7 mouse cellular contexts compared by ENCODE assay signal in genomic region chr12:8912860-8913685, GRCm38 (mm10). TPM values are rescaled to one million over a fixed set of nuclear protein-coding genes. Genes with fewer than 3 reads are reported as not detected.
A peak's percentile ranks its signal among the peaks of the same experiment; 100 is the strongest.
DNase-seq lines count a peak whose midpoint lies in the region; ATAC-seq and TF ChIP-seq lines count a peak whose summit lies in the region.

No protein-coding gene starts in this region.

- H3K36me3 ChIP-seq in hindbrain, postnatal 0 days (ENCODE audit: insufficient read depth, low read length) = no peaks in the 10 kb centered on the region
- H3K36me3 ChIP-seq in liver, postnatal 0 days (replicated peaks; ENCODE audit: insufficient read depth, low read length) = no peaks in the 10 kb centered on the region
- H3K36me3 ChIP-seq in testis, adult 2 months (ENCODE audit: control insufficient read depth, insufficient read depth, low read length) = no peaks in the 10 kb centered on the region

- ATAC-seq in Patski = peak; percentile 6
- peak; percentile 81 for ATAC-seq in hindbrain, postnatal 0 days
- peak; percentile 76 for ATAC-seq in liver, postnatal 0 days

- H3K4me2 ChIP-seq in hindbrain, postnatal 0 days (ENCODE audit: low read depth, low read length) = peak overlapping the region; percentile 33; the same call in 1 of the 2 replicates
- H3K4me2 ChIP-seq in liver, postnatal 0 days (ENCODE audit: low read depth, low read length) = no peak overlapping the region

- H3K27me3 ChIP-seq in Patski = no peaks in the 10 kb centered on the region
- H3K27me3 ChIP-seq in hindbrain, postnatal 0 days (ENCODE audit: insufficient read depth, low read length) = no peaks in the 10 kb centered on the region
- no peaks in the 10 kb centered on the region for H3K27me3 ChIP-seq in liver, postnatal 0 days (ENCODE audit: insufficient read depth, low read length)
- no peaks in the 10 kb centered on the region for H3K27me3 ChIP-seq in testis, adult 2 months (ENCODE audit: control insufficient read depth, insufficient read depth, low read length)

- H3K4me1 ChIP-seq in hindbrain, postnatal 0 days (ENCODE audit: insufficient read depth, low read length) = peaks cover 13% of the 10 kb centered on the region
- H3K4me1 ChIP-seq in liver, postnatal 0 days (ENCODE audit: insufficient read depth) = peaks cover 6% of the 10 kb centered on the region
- H3K4me1 ChIP-seq in testis, adult 2 months (ENCODE audit: control insufficient read depth, insufficient read depth, low read length) = peaks cover 6% of the 10 kb centered on the region

- 10% methylated on average over 16 of the region's 16 CpGs for WGBS in hindbrain, postnatal 0 days
- WGBS in liver, postnatal 0 days (ENCODE audit: insufficient replicate concordance) = 27% methylated on average over 16 of the region's 16 CpGs

- in situ Hi-C loops in Patski (cut with MboI; ENCODE audit: low pct_unique_long_range_greater_than_20kb) = no loop called here

- no peaks in the 10 kb centered on the region for H3K9me3 ChIP-seq in hindbrain, postnatal 0 days (ENCODE audit: low read length)
- H3K9me3 ChIP-seq in liver, postnatal 0 days (ENCODE audit: low read length) = no peaks in the 10 kb centered on the region

- H3K9ac ChIP-seq in hindbrain, postnatal 0 days (replicated peaks; ENCODE audit: low read length) = peak overlapping the region; percentile 38; the same call in 1 of the 2 replicates
- no peak overlapping the region for H3K9ac ChIP-seq in liver, postnatal 0 days (replicated peaks)

- POLR2A ChIA-PET in Patski (lab: Charles Lee) = interaction anchor here (0.6 kb wide), 2 partner anchors 89 to 138 kb away, joined by 4 to 9 read pairs; no protein-coding TSS in a partner anchor

- DNase-seq in Patski (ENCODE audit: low read depth, low spot score) = no peak
- peak; percentile 67 for DNase-seq in adrenal gland, postnatal 10 days
- DNase-seq in gastrocnemius, adult 8-10 months (ENCODE audit: low spot score in 2 of 2) = peak; percentile 63 to 68
- DNase-seq in hindbrain, postnatal 0 days (ENCODE audit: low spot score) = peak; percentile 52
- peak; percentile 28 for DNase-seq in liver, postnatal 0 days
- no peak for DNase-seq in cerebellum, adult 8-10 months

- TF ChIP-seq POLR2A in testis, adult 2 months (IDR thresholded peaks at IDR 0.05; ENCODE audit: control insufficient read depth, low read depth, low read length) = no peak

- CTCF ChIA-PET in Patski (lab: Charles Lee) = interaction anchor here (1.0 to 2.4 kb wide), 3 partner anchors 13 to 57 kb away, joined by 3 to 14 read pairs (median 4); no protein-coding TSS in a partner anchor

- peak overlapping the region; percentile 62; the same call in 1 of the 2 replicates for H3K27ac ChIP-seq in hindbrain, postnatal 0 days
- H3K27ac ChIP-seq in liver, postnatal 0 days (ENCODE audit: low read depth) = peak overlapping the region; percentile 64
- peak overlapping the region; percentile 82 for H3K27ac ChIP-seq in testis, adult 2 months (ENCODE audit: control insufficient read depth, insufficient read depth, low read depth, low read length)

- no peak overlapping the region for H3K4me3 ChIP-seq in hindbrain, postnatal 0 days (ENCODE audit: low read length)
- no peak overlapping the region for H3K4me3 ChIP-seq in liver, postnatal 0 days (ENCODE audit: low read depth, low read length)
- no peak overlapping the region for H3K4me3 ChIP-seq in testis, adult 2 months (ENCODE audit: control insufficient read depth, low read depth, low read length)

- peak; percentile 34; the same call in 1 of the 2 replicates for TF ChIP-seq EP300 in liver, postnatal 0 days (IDR thresholded peaks at IDR 0.05; ENCODE audit: low read depth)

- TF ChIP-seq CTCF in Patski (IDR thresholded peaks at IDR 0.05) = no peak
- no peak for TF ChIP-seq CTCF in hindbrain, postnatal 0 days (IDR thresholded peaks at IDR 0.05; ENCODE audit: low read depth)
- TF ChIP-seq CTCF in liver, postnatal 0 days (IDR thresholded peaks at IDR 0.05; ENCODE audit: low read depth) = no peak
- no peak for TF ChIP-seq CTCF in testis, adult 2 months (IDR thresholded peaks at IDR 0.05; ENCODE audit: control insufficient read depth, insufficient read depth, insufficient replicate concordance, low read depth, low read length)

RNA-seq across cellular contexts. Expression of gene Laptm4a, which starts 8.4 kb away (rescaled TPM):
- 550 TPM for polyA plus RNA-seq in Patski (2021)
- total RNA-seq in adrenal gland, postnatal 10 days (2021) = 100 to 1,000 TPM; 391 to 397 TPM
- total RNA-seq in gastrocnemius, adult 8-10 months (2022) = 100 to 1,000 TPM; 221 to 236 (median 226) TPM
- 185 and 196 TPM in 2 replicates for total RNA-seq in hindbrain, postnatal 0 days (2014; rRNA removed)
- polyA plus RNA-seq in hindbrain, postnatal 0 days (2015; fragmentation: Nextera tagmentation; extraction: Ambion mirVana) = 289 and 299 TPM in 2 replicates
- polyA plus RNA-seq in liver, postnatal 0 days (2015; fragmentation: Nextera tagmentation; extraction: Ambion mirVana) = 125 and 128 TPM in 2 replicates
- polyA plus RNA-seq in testis, adult 2 months (2012; rRNA removed) = 315 and 383 TPM in 2 replicates

RNA-seq across cellular contexts. Expression of gene Matn3, which starts 34.7 kb away (rescaled TPM):
- 0.17 TPM for polyA plus RNA-seq in Patski (2021)
- total RNA-seq in adrenal gland, postnatal 10 days (2021) = under 1 TPM in 1 of 2 experiments, not detected in 1; 0.30 TPM
- total RNA-seq in gastrocnemius, adult 8-10 months (2022) = under 1 TPM in 1 of 4 experiments, not detected in 3; 0.12 TPM
- total RNA-seq in hindbrain, postnatal 0 days (2014; rRNA removed) = 0.04 and 0.31 TPM in 2 replicates
- polyA plus RNA-seq in hindbrain, postnatal 0 days (2015; fragmentation: Nextera tagmentation; extraction: Ambion mirVana) = 0.08 and 0.10 TPM in 2 replicates
- not detected in 2 replicates for polyA plus RNA-seq in liver, postnatal 0 days (2015; fragmentation: Nextera tagmentation; extraction: Ambion mirVana)
- polyA plus RNA-seq in testis, adult 2 months (2012; rRNA removed) = 0.07 and 0.18 TPM in 2 replicates

Comparison
In these comparisons a context has a peak if more than half of its experiments do, and no peak if none do; other contexts are left out.
1. ATAC-seq: peak in every context shown above with its lines; median percentile 81 in hindbrain, postnatal 0 days; 76 in liver, postnatal 0 days; 6 in Patski.
2. DNase-seq: peak in adrenal gland, postnatal 10 days (single experiment), gastrocnemius, adult 8-10 months (2 of 2), hindbrain, postnatal 0 days (single experiment) and liver, postnatal 0 days (single experiment); none in Patski (single experiment) and cerebellum, adult 8-10 months (single experiment).
3. Peak in every context shown above with its lines, with median percentiles within 50 percentile points of each other: H3K27ac ChIP-seq.